Comparison of ENCODE assay signal across 16 mouse cellular contexts in genomic region chr4:101158282-101158681, GRCm38 (mm10).
DNase-seq lines count a peak whose midpoint lies in the region; ATAC-seq and TF ChIP-seq lines count a peak whose summit lies in the region.
"Had no signal": no experiment of that assay in that cellular context is flagged by ENCODE, and none has a peak within 500 bp of the region (broad histone marks: within the 10 kb centered on the region; RNA-seq: fewer than 3 reads in every experiment).

No protein-coding gene starts in this region.

- TF ChIP-seq POLR2A in lung, adult 2 months (IDR thresholded peaks at IDR 0.05; ENCODE audit: borderline replicate concordance, extremely low read depth, low read depth, low read length) = no peak

- H3K27ac ChIP-seq in layer of hippocampus, adult 2 months = peak overlapping the region; percentile 39; the same call in 1 of the 2 replicates
- H3K27ac ChIP-seq in left cerebral cortex, adult 2 months = peak overlapping the region; percentile 22; the same call in 1 of the 2 replicates
- H3K27ac ChIP-seq in forebrain, embryonic 13.5 days = no peak overlapping the region
- H3K27ac ChIP-seq: hindbrain, postnatal 0 days; liver, embryonic 15.5 days; neural tube, embryonic 13.5 days had no signal

- 59% methylated on average over 6 of the region's 6 CpGs for WGBS in lung, adult 2 months
- WGBS in forebrain, embryonic 13.5 days = 95% methylated on average over 6 of the region's 6 CpGs

- H3K27me3 ChIP-seq in forebrain, embryonic 13.5 days = no peaks in the 10 kb centered on the region
- H3K27me3 ChIP-seq: liver, embryonic 15.5 days; neural tube, embryonic 13.5 days had no signal

- TF ChIP-seq CTCF in layer of hippocampus, adult 2 months (conservative IDR thresholded peaks at IDR 0.05) = no peak
- no peak for TF ChIP-seq CTCF in left cerebral cortex, adult 2 months (IDR thresholded peaks at IDR 0.05)
- no peak for TF ChIP-seq CTCF in lung, adult 2 months (IDR thresholded peaks at IDR 0.05; ENCODE audit: insufficient read depth, low read length)

- H3K9me3 ChIP-seq in forebrain, embryonic 13.5 days (replicated peaks) = no peaks in the 10 kb centered on the region
- H3K9me3 ChIP-seq: liver, embryonic 15.5 days; neural tube, embryonic 13.5 days had no signal

- no peak overlapping the region for H3K4me3 ChIP-seq in layer of hippocampus, adult 2 months
- H3K4me3 ChIP-seq in left cerebral cortex, adult 2 months = no peak overlapping the region
- H3K4me3 ChIP-seq in lung, adult 2 months (replicated peaks; ENCODE audit: extremely low read depth, low read depth, low read length) = no peak overlapping the region
- H3K4me3 ChIP-seq in forebrain, embryonic 13.5 days = no peak overlapping the region
- H3K4me3 ChIP-seq: liver, embryonic 15.5 days; neural tube, embryonic 13.5 days had no signal

- ATAC-seq in cerebellum, adult (ENCODE audit: insufficient number of reproducible peaks, low FRiP score, low TSS enrichment) = no peak
- no peak for ATAC-seq in forebrain, embryonic 13.5 days
- ATAC-seq: hindbrain, postnatal 0 days had no signal

- intact Hi-C loops in left cerebral cortex, adult 2 months (cut with DNase I) = loop anchor here (5.0 kb wide), 1 partner anchor 199 kb away; no protein-coding TSS in a partner anchor

- H3K4me2 ChIP-seq in forebrain, embryonic 13.5 days = no peak overlapping the region
- H3K4me2 ChIP-seq: heart, embryonic 11.5 days; liver, embryonic 15.5 days; neural tube, embryonic 13.5 days had no signal

- no peaks in the 10 kb centered on the region; the same call in 1 of the 2 replicates for H3K4me1 ChIP-seq in lung, adult 2 months (ENCODE audit: control insufficient read depth, insufficient read depth, low read length)
- no peaks in the 10 kb centered on the region for H3K4me1 ChIP-seq in forebrain, embryonic 13.5 days
- H3K4me1 ChIP-seq: neural tube, embryonic 13.5 days had no signal

- peak; percentile 15 for DNase-seq in cerebellum, adult 8-10 months
- peak in 1 of 2 experiments; percentile 47 for DNase-seq in layer of hippocampus, adult 2 months (ENCODE audit: low spot score in 2 of 2)
- DNase-seq in layer of hippocampus, postnatal 36 days = no peak
- DNase-seq in 3T3-L1 (ENCODE audit: low read depth, low spot score) = peak; percentile 79
- DNase-seq in left cerebral cortex, adult 2 months (ENCODE audit: extremely low spot score in 1 of 2, low spot score in 2 of 2) = peak in 1 of 2 experiments; percentile 33
- no peak for DNase-seq in lung, adult 2 months
- DNase-seq: adrenal gland, postnatal 25 days; heart, postnatal 14 days; lung, postnatal 14 days; thymus, postnatal 4 days had no signal

- H3K36me3 ChIP-seq in forebrain, embryonic 13.5 days (ENCODE audit: poor library complexity, severe bottlenecking) = peaks cover 67% of the 10 kb centered on the region

- no peak overlapping the region for H3K9ac ChIP-seq in forebrain, embryonic 13.5 days
- H3K9ac ChIP-seq: liver, embryonic 15.5 days; neural tube, embryonic 13.5 days had no signal

Comparison
In these comparisons a context has a peak if more than half of its experiments do, and no peak if none do; other contexts are left out.
1. DNase-seq: peak in cerebellum, adult 8-10 months (single experiment) and 3T3-L1 (single experiment); none in layer of hippocampus, postnatal 36 days (0 of 2) and lung, adult 2 months (single experiment).